8 mouse cellular contexts compared by ENCODE assay signal in the genomic region with DNA sequence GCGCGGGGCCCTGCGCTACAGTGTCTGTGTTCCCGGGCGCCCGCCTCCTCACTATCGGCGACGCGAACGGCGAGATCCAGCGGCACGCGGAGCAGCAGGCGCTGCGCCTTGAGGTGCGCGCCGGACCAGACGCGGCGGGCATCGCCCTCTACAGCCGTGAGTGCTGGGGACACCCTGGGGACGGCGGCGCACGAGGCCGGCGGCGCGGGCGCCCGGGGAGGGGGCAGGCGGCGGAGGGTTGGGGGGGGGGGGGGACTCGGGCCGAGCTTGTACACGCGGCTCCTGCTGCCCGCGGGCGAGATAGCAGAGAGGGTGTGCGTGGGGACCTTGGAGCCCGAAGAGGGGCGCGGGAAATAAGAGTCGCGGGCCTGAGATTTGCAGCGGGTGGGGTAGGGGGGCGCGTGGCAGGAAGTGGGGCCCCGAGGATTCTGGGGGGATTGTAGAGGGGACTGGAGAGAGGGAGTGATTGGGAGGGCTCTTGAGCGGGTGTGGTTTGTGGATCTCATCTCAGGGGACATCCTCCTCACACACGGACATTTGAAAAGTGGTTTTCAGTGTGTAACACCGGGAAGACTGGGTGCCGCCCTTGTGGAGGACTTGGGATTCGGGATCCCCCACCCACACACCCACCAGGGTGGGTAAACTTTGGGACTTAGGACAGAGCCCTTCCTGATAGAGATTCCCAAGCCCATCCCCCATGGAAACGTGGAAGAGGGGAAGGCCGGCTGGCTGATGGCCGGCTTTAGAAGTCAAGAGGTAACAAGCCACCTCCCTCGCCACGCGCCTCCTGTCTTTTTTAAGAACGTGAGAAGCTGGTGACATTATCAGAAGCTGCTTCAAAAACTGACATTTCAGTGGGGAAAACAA. TPM values are rescaled to one million over a fixed set of nuclear protein-coding genes. Genes with fewer than 3 reads are reported as not detected.
DNase-seq lines count a peak whose midpoint lies in the region; ATAC-seq and TF ChIP-seq lines count a peak whose summit lies in the region.

No protein-coding gene starts in this region.

- TF ChIP-seq POLR2A in cortical plate, adult 2 months (IDR thresholded peaks at IDR 0.05; ENCODE audit: extremely low read depth, insufficient read depth, low read length) = no peak

- H3K27ac ChIP-seq in cortical plate, adult 2 months (ENCODE audit: insufficient read depth, low read length) = peak overlapping the region; percentile 73; the same call in 1 of the 2 replicates
- peak overlapping the region; percentile 98 for H3K27ac ChIP-seq in intestine, embryonic 14.5 days (ENCODE audit: low read depth)
- peak overlapping the region; percentile 98 for H3K27ac ChIP-seq in limb, embryonic 11.5 days (replicated peaks; ENCODE audit: low read depth, low read length)
- peak overlapping the region; percentile 98 for H3K27ac ChIP-seq in midbrain, embryonic 14.5 days (replicated peaks; ENCODE audit: low read depth, low read length)
- peak overlapping the region; percentile 98 for H3K27ac ChIP-seq in stomach, embryonic 14.5 days (ENCODE audit: low read length)

- intact Hi-C loops in gastrocnemius, postnatal 14 days (cut with DNase I; ENCODE audit: low total_unique reads) = loop anchor here (5.0 kb wide), 1 partner anchor 40 kb away; no protein-coding TSS in a partner anchor

- DNase-seq in thymus, adult 18-20 months = peak; percentile 57
- DNase-seq in thymus, postnatal 25 days = no peak
- peak; percentile 65 for DNase-seq in gastrocnemius, postnatal 14 days
- peak; percentile 75 for DNase-seq in intestine, embryonic 14.5 days (ENCODE audit: low spot score)
- DNase-seq in limb, embryonic 11.5 days (ENCODE audit: low spot score) = peak; percentile 64
- DNase-seq in midbrain, embryonic 14.5 days = peak; percentile 80

- H3K9me3 ChIP-seq in intestine, embryonic 14.5 days (ENCODE audit: control insufficient read depth, low read length) = no peaks in the 10 kb centered on the region
- no peaks in the 10 kb centered on the region for H3K9me3 ChIP-seq in limb, embryonic 11.5 days (ENCODE audit: control insufficient read depth, low read length)
- H3K9me3 ChIP-seq in midbrain, embryonic 14.5 days (ENCODE audit: control insufficient read depth, low read length) = no peaks in the 10 kb centered on the region
- no peaks in the 10 kb centered on the region for H3K9me3 ChIP-seq in stomach, embryonic 14.5 days (ENCODE audit: control insufficient read depth, low read depth, low read length)

- no peak for TF ChIP-seq CTCF in cortical plate, adult 2 months (IDR thresholded peaks at IDR 0.05; ENCODE audit: extremely low read depth, insufficient read depth, low read length)

- peak overlapping the region; percentile 84 for H3K4me2 ChIP-seq in intestine, embryonic 14.5 days (ENCODE audit: low read length)
- peak overlapping the region; percentile 79 for H3K4me2 ChIP-seq in limb, embryonic 11.5 days (ENCODE audit: low read depth, severe bottlenecking)
- H3K4me2 ChIP-seq in midbrain, embryonic 14.5 days (ENCODE audit: low read length) = peak overlapping the region; percentile 67
- peak overlapping the region; percentile 68 for H3K4me2 ChIP-seq in stomach, embryonic 14.5 days (replicated peaks; ENCODE audit: low read depth, low read length)

- peak; percentile 29 for ATAC-seq in intestine, embryonic 14.5 days (replicated peaks; ENCODE audit: low FRiP score, low TSS enrichment, low read depth)
- peak; percentile 0; the same call in 1 of the 2 replicates for ATAC-seq in limb, embryonic 11.5 days (ENCODE audit: insufficient number of reproducible peaks, low FRiP score, low TSS enrichment, low read depth)
- peak; percentile 32 for ATAC-seq in midbrain, embryonic 14.5 days (ENCODE audit: low FRiP score, low TSS enrichment)
- peak; percentile 15 for ATAC-seq in stomach, embryonic 14.5 days (ENCODE audit: insufficient number of reproducible peaks, insufficient read depth, low FRiP score, low read depth)

- WGBS in intestine, embryonic 14.5 days = under 1% methylated on average over 63 of the region's 66 CpGs
- WGBS in limb, embryonic 11.5 days = 0% methylated on average over 47 of the region's 66 CpGs
- WGBS in midbrain, embryonic 14.5 days = under 1% methylated on average over 61 of the region's 66 CpGs
- WGBS in stomach, embryonic 14.5 days = 0% methylated on average over 54 of the region's 66 CpGs

- peak overlapping the region; percentile 97 for H3K9ac ChIP-seq in intestine, embryonic 14.5 days (ENCODE audit: low read length)
- peak overlapping the region; percentile 98 for H3K9ac ChIP-seq in limb, embryonic 11.5 days (ENCODE audit: low read length)
- peak overlapping the region; percentile 94 for H3K9ac ChIP-seq in midbrain, embryonic 14.5 days (replicated peaks; ENCODE audit: low read length)
- H3K9ac ChIP-seq in stomach, embryonic 14.5 days (replicated peaks; ENCODE audit: low read depth, low read length) = peak overlapping the region; percentile 93

- peaks cover 18% of the 10 kb centered on the region for H3K36me3 ChIP-seq in intestine, embryonic 14.5 days (ENCODE audit: control insufficient read depth, insufficient read depth, low read length)
- H3K36me3 ChIP-seq in limb, embryonic 11.5 days (ENCODE audit: control insufficient read depth, insufficient read depth, low read length) = peaks cover 3% of the 10 kb centered on the region; the same call in 1 of the 2 replicates
- H3K36me3 ChIP-seq in midbrain, embryonic 14.5 days (ENCODE audit: control insufficient read depth, insufficient read depth, low read length) = peaks cover 13% of the 10 kb centered on the region
- peaks cover 16% of the 10 kb centered on the region; the same call in 1 of the 2 replicates for H3K36me3 ChIP-seq in stomach, embryonic 14.5 days (ENCODE audit: control insufficient read depth, insufficient read depth, low read length)

- peak overlapping the region; percentile 60 for H3K4me3 ChIP-seq in cortical plate, adult 2 months (ENCODE audit: insufficient read depth, low read length)
- H3K4me3 ChIP-seq in intestine, embryonic 14.5 days (ENCODE audit: low read depth, low read length) = peak overlapping the region; percentile 73
- H3K4me3 ChIP-seq in limb, embryonic 11.5 days (ENCODE audit: low read depth, low read length) = peak overlapping the region; percentile 80
- peak overlapping the region; percentile 74 for H3K4me3 ChIP-seq in midbrain, embryonic 14.5 days (replicated peaks; ENCODE audit: low read depth, low read length)
- peak overlapping the region; percentile 73 for H3K4me3 ChIP-seq in stomach, embryonic 14.5 days (ENCODE audit: low read depth, low read length)

- H3K27me3 ChIP-seq in intestine, embryonic 14.5 days (replicated peaks; ENCODE audit: control insufficient read depth, insufficient read depth, low read length) = no peaks in the 10 kb centered on the region
- H3K27me3 ChIP-seq in limb, embryonic 11.5 days (ENCODE audit: control insufficient read depth, insufficient read depth, low read length) = no peaks in the 10 kb centered on the region
- H3K27me3 ChIP-seq in midbrain, embryonic 14.5 days (ENCODE audit: control insufficient read depth, insufficient read depth, low read length) = no peaks in the 10 kb centered on the region
- H3K27me3 ChIP-seq in stomach, embryonic 14.5 days (ENCODE audit: control insufficient read depth, insufficient read depth, low read length) = no peaks in the 10 kb centered on the region

- no peaks in the 10 kb centered on the region for H3K4me1 ChIP-seq in cortical plate, adult 2 months (ENCODE audit: control insufficient read depth, insufficient read depth, low read length)
- peaks cover 18% of the 10 kb centered on the region for H3K4me1 ChIP-seq in intestine, embryonic 14.5 days (replicated peaks; ENCODE audit: control insufficient read depth, insufficient read depth, low read length)
- H3K4me1 ChIP-seq in limb, embryonic 11.5 days (ENCODE audit: control insufficient read depth, insufficient read depth, low read length) = peaks cover 13% of the 10 kb centered on the region; the same call in 1 of the 2 replicates
- peaks cover 18% of the 10 kb centered on the region for H3K4me1 ChIP-seq in midbrain, embryonic 14.5 days (ENCODE audit: control insufficient read depth, insufficient read depth, low read length)
- H3K4me1 ChIP-seq in stomach, embryonic 14.5 days (ENCODE audit: control insufficient read depth, insufficient read depth, low read length) = peaks cover 25% of the 10 kb centered on the region

RNA-seq across cellular contexts. Expression of gene Carm1, which starts 0.6 kb away (rescaled TPM):
- polyA plus RNA-seq in cortical plate, adult 2 months (2012; rRNA removed) = 58.9 and 61.6 TPM in 2 replicates
- 10 to 100 TPM; 62.8 to 68.0 TPM for total RNA-seq in gastrocnemius, postnatal 14 days (2021)
- 39.5 and 54.4 TPM in 2 replicates for polyA plus RNA-seq in intestine, embryonic 14.5 days (2014; fragmentation: Nextera tagmentation; extraction: Ambion mirVana)
- polyA plus RNA-seq in limb, embryonic 11.5 days (2014; fragmentation: Nextera tagmentation; extraction: Ambion mirVana) = 78.9 and 93.7 TPM in 2 replicates
- polyA plus RNA-seq in midbrain, embryonic 14.5 days (2014; fragmentation: Nextera tagmentation; extraction: Ambion mirVana) = 34.7 and 42.0 TPM in 2 replicates
- 39.7 and 42.7 TPM in 2 replicates for polyA plus RNA-seq in stomach, embryonic 14.5 days (2014; fragmentation: Nextera tagmentation; extraction: Ambion mirVana)

RNA-seq across cellular contexts. Expression of gene AB124611, which starts 21.3 kb away (rescaled TPM):
- 0.49 and 0.86 TPM in 2 replicates for polyA plus RNA-seq in cortical plate, adult 2 months (2012; rRNA removed)
- total RNA-seq in gastrocnemius, postnatal 14 days (2021) = 1 to 10 TPM; 1.0 to 1.5 TPM
- 3.1 and 4.2 TPM in 2 replicates for polyA plus RNA-seq in intestine, embryonic 14.5 days (2014; fragmentation: Nextera tagmentation; extraction: Ambion mirVana)
- 2.5 and 3.2 TPM in 2 replicates for polyA plus RNA-seq in limb, embryonic 11.5 days (2014; fragmentation: Nextera tagmentation; extraction: Ambion mirVana)
- 1.0 and 1.8 TPM in 2 replicates for polyA plus RNA-seq in midbrain, embryonic 14.5 days (2014; fragmentation: Nextera tagmentation; extraction: Ambion mirVana)
- 5.9 and 6.0 TPM in 2 replicates for polyA plus RNA-seq in stomach, embryonic 14.5 days (2014; fragmentation: Nextera tagmentation; extraction: Ambion mirVana)

RNA-seq across cellular contexts. Expression of gene Tmed1, which starts 37.3 kb away (rescaled TPM):
- polyA plus RNA-seq in cortical plate, adult 2 months (2012; rRNA removed) = 25.0 and 25.5 TPM in 2 replicates
- total RNA-seq in gastrocnemius, postnatal 14 days (2021) = 10 to 100 TPM; 25.9 to 29.3 TPM
- 88.4 and 91.0 TPM in 2 replicates for polyA plus RNA-seq in intestine, embryonic 14.5 days (2014; fragmentation: Nextera tagmentation; extraction: Ambion mirVana)
- polyA plus RNA-seq in limb, embryonic 11.5 days (2014; fragmentation: Nextera tagmentation; extraction: Ambion mirVana) = 97.0 and 99.6 TPM in 2 replicates
- polyA plus RNA-seq in midbrain, embryonic 14.5 days (2014; fragmentation: Nextera tagmentation; extraction: Ambion mirVana) = 48.0 and 50.2 TPM in 2 replicates
- polyA plus RNA-seq in stomach, embryonic 14.5 days (2014; fragmentation: Nextera tagmentation; extraction: Ambion mirVana) = 92.8 and 94.5 TPM in 2 replicates

RNA-seq across cellular contexts. Expression of gene Timm29, which starts 45.2 kb away (rescaled TPM):
- 50.4 and 53.2 TPM in 2 replicates for polyA plus RNA-seq in cortical plate, adult 2 months (2012; rRNA removed)
- total RNA-seq in gastrocnemius, postnatal 14 days (2021) = 10 to 100 TPM; 41.4 to 44.5 TPM
- polyA plus RNA-seq in intestine, embryonic 14.5 days (2014; fragmentation: Nextera tagmentation; extraction: Ambion mirVana) = 32.7 and 32.9 TPM in 2 replicates
- 44.1 and 44.9 TPM in 2 replicates for polyA plus RNA-seq in limb, embryonic 11.5 days (2014; fragmentation: Nextera tagmentation; extraction: Ambion mirVana)
- polyA plus RNA-seq in midbrain, embryonic 14.5 days (2014; fragmentation: Nextera tagmentation; extraction: Ambion mirVana) = 68.8 and 86.9 TPM in 2 replicates
- polyA plus RNA-seq in stomach, embryonic 14.5 days (2014; fragmentation: Nextera tagmentation; extraction: Ambion mirVana) = 29.4 and 33.4 TPM in 2 replicates

RNA-seq across cellular contexts. Expression of gene Yipf2, which starts 45.3 kb away (rescaled TPM):
- 27.6 and 29.1 TPM in 2 replicates for polyA plus RNA-seq in cortical plate, adult 2 months (2012; rRNA removed)
- total RNA-seq in gastrocnemius, postnatal 14 days (2021) = 1 to 10 TPM; 4.6 to 5.8 TPM
- 20.8 and 23.3 TPM in 2 replicates for polyA plus RNA-seq in intestine, embryonic 14.5 days (2014; fragmentation: Nextera tagmentation; extraction: Ambion mirVana)
- polyA plus RNA-seq in limb, embryonic 11.5 days (2014; fragmentation: Nextera tagmentation; extraction: Ambion mirVana) = 14.0 and 18.0 TPM in 2 replicates
- 19.4 and 20.5 TPM in 2 replicates for polyA plus RNA-seq in midbrain, embryonic 14.5 days (2014; fragmentation: Nextera tagmentation; extraction: Ambion mirVana)
- polyA plus RNA-seq in stomach, embryonic 14.5 days (2014; fragmentation: Nextera tagmentation; extraction: Ambion mirVana) = 26.9 and 27.5 TPM in 2 replicates
